Mouse (Mus musculus) layer of hippocampus, postnatal 36 days (tissue): Measurements from ENCODE around the gene Man1a2. TPM values are rescaled to one million over a fixed set of nuclear protein-coding genes. Genes with fewer than 3 reads are reported as not detected.

Experiments used
- DNase-seq, 2 experiments: peaks; one replicate each; pipeline ENCODE4 v3.0.0; 2022
- total RNA-seq, 2 experiments: library from RNA; stranded (reverse); gene quantifications; 2 replicates each; pipeline ENCODE4 v1.2.3; 2021

Gene Man1a2
- total RNA-seq, 2 experiments from 2014 or later: 128 to 140 TPM

- DNase-seq: no peak
Observed at GRCm38 (mm10) chr3:100561561-100562175, 123.6 kb downstream of the Man1a2 start.

DNA sequence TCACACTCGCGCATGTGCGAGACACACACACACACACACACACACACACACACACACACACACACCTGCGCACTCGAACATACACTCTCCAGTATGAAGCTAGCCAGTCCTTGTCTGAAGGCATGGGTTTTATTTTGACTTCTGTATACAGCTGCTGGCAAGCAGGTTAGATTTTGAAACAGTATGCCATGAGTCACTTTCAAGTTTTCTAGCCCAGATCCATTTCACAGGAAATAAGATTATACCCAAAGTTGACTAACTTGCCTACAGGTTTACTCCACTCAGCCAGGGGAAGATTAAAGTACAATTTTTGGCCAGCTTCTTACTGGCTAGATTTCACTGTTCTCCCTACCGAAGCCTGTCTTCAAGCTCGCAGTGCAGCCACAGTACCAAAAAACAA is 125.9 kb downstream of the Man1a2 start:
- DNase-seq: no peak

- DNase-seq: no peak
Observed at GRCm38 (mm10) chr3:100558211-100558708, 127.0 kb downstream of the Man1a2 start.

DNA sequence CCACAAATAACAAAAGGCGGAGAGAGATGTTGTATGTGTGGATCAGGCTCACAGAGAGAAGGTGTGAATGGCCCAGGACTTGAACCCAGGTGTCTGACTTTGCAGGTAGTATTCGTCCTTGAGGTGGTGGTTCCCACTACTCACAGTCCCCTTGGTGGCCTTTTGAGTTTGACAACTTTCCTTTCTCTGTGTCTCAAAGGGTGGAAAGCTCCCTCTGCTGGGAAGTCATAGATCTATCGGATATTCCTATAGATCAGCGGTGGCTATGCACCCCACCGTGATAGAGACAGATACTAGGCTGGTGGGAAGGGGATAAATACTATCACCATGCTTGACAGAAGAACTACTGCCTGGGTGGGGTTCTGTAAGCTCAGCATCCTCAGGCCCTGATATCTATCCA is 130.5 kb downstream of the Man1a2 start:
- DNase-seq: no peak

DNA sequence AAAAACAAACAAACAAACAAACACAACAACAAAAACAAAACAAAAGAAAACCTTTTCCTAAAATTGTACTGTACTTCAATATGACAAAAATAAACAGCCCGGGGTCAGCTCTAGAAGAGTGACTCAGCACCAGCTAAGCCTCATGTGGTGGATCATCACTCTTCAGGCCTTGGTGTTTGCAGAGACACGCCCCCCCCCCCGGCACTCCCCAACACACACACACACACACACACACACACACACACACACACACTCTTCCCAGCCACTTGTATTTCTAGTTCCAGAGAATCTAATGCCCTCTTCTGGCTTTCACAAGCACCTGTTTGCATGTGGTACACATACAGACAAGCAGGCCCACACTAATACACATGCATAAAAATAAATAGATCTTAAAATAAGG is 133.1 kb downstream of the Man1a2 start:
- no peak for DNase-seq

GRCm38 (mm10) chr3:100547913-100548292 is 137.4 kb downstream of the Man1a2 start:
- DNase-seq: no peak

DNA sequence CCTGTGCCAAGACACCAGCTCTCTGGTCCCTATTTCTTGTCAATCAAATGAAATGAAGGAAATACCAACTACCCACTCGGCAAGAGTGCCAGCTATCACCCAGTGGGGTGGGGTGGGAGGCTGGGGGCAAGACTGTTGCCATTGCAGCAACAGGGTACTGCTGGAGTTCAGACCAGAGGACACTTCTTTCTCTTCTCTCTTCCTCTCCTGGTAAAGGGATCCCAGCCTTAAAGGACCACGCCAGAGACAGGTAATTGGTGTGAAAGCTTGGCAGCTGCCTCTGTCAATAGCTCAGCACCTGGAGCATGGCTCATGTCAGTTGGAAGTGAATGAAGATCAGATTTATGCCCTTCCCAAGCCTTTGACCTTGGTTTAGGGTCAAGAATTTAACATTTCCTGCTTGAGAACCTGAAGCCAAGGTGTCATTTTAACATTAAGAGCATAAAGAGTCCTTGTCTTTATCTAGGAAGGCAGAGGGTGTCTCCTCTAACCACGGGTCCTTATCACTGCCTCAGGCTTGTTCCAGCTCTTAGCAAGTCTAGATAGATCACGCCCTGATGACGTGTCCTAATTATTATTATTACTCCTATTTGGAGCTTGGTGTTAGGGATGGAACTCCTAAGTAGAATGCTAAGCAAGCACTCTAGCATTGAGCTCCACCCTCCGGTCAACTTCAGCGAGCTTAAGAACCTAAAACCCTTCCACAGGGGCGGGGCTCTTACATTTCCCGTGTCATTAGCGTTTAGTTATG is 138.0 kb downstream of the Man1a2 start:
- no peak for DNase-seq

- no peak for DNase-seq
Observed at GRCm38 (mm10) chr3:100536686-100537085, 148.6 kb downstream of the Man1a2 start.

GRCm38 (mm10) chr3:100535902-100536301 is 149.4 kb downstream of the Man1a2 start:
- DNase-seq: no peak

DNA sequence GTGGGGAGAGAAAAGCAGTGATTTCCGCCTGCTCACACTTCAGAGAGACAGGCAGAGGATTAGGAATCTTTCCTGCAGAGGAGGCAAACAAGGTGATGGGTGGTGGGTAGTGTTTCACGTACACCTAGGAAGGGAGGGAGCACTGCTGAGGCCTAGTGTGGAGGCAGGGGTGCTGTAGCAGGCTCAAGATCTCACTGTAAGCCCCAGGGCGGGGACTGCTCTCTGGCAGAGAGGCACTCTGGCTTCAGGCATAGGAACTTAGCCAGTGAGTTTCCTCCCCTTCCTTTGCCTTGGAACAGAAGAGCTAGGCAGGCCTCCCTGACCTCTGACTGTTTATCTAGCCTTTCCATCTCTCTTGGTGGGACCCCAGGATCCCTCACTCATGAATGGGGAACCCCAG is 150.0 kb downstream of the Man1a2 start:
- DNase-seq: no peak

DNA sequence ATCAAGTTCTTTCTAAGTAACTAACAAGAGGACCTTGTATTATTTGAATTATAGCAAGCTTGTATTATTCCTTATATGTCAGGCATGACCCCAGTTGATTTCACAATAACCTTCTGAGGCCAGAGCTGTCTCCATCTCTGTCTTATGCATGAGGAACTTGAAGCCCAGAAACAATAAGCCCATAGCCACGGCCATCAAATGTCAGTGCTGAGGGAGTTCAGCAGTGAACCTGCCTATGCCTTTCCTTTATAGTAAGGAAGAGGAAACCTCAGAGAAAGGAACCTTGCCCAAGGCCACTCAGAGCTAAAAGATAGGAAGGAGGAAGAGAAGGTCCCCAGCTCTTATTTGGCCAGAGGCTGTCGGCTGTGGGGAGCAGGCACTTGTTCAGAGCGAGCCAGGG is 150.9 kb downstream of the Man1a2 start:
- no peak for DNase-seq

GRCm38 (mm10) chr3:100533429-100533828 is 151.9 kb downstream of the Man1a2 start:
- DNase-seq: peak in 1 of 2 experiments; percentile 7

DNA sequence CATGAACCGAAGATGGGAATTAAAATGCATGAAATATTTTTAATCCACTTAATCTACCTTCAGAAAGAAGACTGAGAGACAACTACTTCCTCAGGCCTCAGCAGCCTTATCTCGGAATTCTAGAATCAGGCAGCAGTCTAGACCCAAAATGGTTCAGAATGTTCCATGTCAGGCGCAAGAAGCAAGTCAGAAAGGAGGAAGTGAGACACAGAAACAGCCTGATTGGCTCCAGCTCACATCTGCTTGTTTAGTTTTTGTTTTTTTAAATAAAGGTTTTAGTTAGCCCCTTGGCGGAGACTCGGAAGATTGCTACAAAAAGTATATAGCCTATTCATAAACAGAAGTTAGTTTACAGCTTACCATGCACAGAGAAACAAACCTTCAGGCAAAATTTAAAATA is 154.4 kb downstream of the Man1a2 start:
- DNase-seq: no peak

DNA sequence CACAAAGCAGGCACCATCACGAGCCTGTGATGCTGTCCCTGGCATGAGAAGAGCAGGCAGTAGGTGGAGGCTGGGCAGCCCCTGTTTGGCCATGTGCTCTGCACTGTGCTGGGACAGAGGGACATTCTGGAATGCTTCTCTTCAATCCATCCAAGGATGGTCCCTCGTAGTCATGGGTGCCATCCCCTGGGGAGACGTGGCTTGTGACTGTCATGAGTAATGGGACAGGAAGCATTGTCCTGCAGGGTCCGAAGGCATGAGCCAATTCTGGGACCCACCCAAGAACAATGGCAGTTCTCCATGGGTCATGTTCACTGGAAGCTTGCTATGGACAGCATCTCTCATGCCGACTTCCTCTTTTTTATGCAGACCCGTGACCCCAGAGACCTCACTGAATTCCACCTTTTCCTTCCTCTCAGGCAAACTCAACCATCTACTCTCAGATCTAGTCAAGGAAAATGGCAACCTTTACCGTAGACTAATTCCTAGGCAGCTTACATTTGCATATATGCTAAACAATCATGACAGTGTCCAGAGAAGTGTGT is 155.0 kb downstream of the Man1a2 start:
- no peak for DNase-seq

DNA sequence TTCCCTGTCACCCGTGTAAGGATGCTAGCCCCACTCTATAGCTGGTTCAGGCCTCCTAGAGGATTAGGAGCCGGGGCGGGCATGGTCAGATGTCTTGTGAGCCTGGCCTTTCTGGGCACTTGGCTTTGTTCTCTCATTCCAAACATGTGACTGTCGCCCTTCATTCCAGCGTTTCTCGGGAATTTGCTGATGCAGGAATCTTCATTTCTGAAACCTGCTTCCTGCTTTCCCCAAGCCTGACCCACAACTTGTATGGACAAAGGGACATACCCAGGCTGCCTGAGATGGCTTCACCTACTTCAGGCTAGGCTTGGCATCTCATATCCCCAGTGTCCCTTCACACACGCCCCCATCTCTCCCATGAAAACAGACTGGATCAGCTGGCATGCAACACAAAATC is 162.6 kb downstream of the Man1a2 start:
- DNase-seq: no peak

DNA sequence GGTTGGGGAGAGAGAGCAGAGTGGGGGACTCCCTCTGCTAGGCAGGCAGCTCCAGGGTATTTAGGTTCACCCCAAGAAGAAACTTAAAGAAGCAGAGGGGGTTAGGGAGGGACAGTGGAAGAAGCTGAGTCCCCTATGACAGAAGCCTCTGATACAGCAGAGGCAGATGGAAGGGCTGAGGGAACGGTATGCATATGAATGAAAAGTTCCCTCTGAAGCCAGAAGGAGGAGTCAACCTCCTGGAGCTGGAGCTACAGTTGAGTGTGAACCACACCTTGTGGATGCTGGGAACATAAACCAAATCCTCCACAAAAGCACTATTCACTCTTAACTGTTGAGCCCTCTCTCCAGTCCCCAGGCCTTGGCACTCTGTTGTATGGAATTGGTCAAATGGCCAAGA is 163.7 kb downstream of the Man1a2 start:
- no peak for DNase-seq

GRCm38 (mm10) chr3:100515754-100516141 is 169.6 kb downstream of the Man1a2 start:
- DNase-seq: no peak

GRCm38 (mm10) chr3:100515093-100515753 is 170.1 kb downstream of the Man1a2 start:
- DNase-seq: no peak

Other genes starting within 250 kb of the Man1a2 start
- gene Tent5c, start 196.2 kb downstream of the Man1a2 start, total RNA-seq: 1 to 10 TPM; 2.2 to 2.4 TPM
- gene Vtcn1, start 140.0 kb upstream of the Man1a2 start, total RNA-seq: not detected
- gene Trim45, start 236.7 kb upstream of the Man1a2 start, total RNA-seq: 1 to 10 TPM; 8.1 to 8.8 TPM